Mouse (Mus musculus) retina, postnatal 1 day (tissue): Measurements from ENCODE around the gene Tas2r122.
"Not testable (repeated sequence)": the region's sequence is repeated elsewhere in the genome, so short reads cannot be mapped to it uniquely, and the experiment has no call there.

Experiments used
- DNase-seq: peaks from one replicate; pipeline ENCODE4 v3.0.0-alpha.2; 2012

The Tas2r122 gene

DNA sequence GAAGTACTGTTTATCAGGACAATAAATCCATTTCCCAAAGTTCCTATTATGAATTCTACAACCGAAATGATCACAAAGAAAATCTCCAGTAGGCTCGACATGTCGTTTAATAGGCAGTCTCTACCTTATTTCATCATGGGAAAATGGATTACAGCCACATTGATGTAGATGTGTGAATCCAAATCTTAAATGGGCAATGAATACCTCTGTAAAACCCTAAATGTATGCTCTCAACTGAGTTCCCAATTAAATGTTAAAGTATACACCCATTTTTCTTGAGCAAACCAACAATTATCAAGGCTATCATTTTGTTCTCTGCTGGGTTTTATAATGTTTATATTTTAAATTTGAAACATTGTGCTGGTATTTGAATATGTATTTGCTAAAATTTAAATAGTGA, at the start of gene Tas2r122:
Gene Tas2r122 (minus strand): TSS at position 101 of the 400 bp plus-strand sequence.
- no peak for DNase-seq

DNA sequence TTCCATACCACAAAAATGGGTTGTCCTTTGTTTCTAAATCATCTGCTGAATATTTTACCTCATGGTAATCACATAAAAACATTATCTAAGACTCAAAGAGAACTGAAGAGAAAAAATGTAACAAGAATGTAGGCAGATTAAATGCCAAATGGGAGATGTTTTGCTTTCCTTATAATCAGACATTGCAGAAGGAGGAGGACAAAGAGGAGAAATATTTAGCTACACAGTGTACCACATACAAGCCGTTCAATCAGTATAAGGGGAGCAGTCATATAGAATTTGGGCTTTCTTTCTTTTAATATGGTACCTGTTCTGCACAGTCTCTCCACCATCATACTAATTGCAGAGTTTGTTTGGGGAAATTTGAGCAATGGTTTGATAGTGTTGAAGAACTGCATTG, 42.7 kb upstream of the Tas2r122 start, which contains the start of gene Tas2r124:
Gene Tas2r124 (plus strand): TSS at position 301 of the 400 bp plus-strand sequence.
- DNase-seq: no peak

DNA sequence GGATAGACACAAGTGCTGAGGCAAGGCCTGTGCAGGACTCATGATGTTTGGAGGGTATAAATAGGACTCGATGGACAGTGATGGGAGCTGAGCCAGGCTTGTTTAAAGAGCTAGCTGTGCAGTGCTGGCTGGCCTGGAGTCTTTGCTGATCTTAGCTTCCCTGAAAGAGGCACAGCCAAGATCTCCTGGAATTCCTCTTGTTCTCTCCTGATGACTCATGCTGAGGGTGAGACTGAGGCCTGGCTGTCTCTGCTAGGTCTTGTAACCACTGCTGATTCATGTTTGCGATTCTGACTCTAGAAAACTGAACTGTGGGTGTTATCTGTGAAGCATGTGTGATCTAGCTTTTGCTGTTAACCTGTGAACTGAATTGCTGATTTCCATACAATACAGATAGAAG, 38.5 kb upstream of the Tas2r122 start:
- DNase-seq: no peak

DNA sequence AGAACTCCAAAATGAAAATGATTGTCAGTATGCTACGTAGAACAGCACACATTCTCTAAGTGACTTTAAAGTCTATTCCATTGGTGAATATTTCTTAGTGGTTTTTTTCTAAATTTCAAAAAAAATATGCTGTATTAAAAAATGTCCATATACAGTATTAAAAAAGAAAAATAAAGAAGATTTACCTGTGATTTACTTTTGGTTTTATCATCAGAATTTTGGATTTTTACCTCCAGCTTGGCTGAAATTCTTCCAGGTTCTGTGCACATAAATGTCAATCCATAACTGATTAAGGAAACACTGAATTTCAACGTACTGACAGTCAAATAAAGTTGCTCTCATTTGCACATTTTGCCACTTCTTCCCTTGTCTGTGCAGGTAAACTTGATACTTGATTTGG, 26.2 kb upstream of the Tas2r122 start, which contains the start of gene Tas2r115:
Gene Tas2r115 (minus strand): TSS at position 101 of the 400 bp plus-strand sequence.
- no peak for DNase-seq

DNA sequence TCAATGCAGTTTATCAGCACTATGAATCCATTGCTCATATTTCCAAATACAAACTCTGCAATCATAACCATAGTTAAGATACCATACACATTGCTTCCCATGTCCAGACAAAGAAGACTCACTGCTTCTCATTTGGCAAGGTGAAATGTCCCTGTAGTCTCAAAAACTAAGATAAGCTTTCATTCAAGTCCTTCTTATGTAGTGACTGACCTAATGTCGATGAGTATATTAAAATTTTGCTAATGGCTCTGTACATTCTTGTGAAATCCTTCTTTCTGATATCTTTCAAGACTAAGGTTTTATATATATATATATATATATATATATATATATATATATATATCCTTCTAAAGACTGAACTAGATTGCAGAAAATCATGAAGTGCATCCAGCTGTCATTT, 10.8 kb downstream of the Tas2r122 start, which contains the start of gene Tas2r121:
Gene Tas2r121 (minus strand): TSS at position 101 of the 400 bp plus-strand sequence.
- DNase-seq: no peak

DNA sequence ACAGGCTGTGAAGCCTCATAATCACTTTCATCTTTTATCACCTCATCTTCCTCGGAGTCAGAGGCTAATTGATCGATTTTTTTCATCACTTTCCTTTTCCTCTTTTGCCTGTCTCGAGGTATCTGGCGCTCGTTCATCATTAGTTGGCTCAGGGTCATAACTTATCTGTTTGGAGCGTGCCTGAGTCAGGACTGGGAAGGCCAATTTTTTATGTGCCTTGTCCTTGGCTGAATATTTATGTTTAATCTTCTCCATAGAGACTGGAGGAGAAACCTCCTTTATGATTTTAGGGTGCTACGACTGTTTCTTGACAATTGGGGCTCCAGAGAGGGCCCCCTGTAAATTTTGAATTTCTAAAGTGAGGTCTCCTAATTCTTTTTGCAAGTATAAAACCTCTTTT, 20.1 kb downstream of the Tas2r122 start:
- not testable (repeated sequence) for DNase-seq
